Comparison of ENCODE assay signal across 20 mouse cellular contexts in the genomic region with DNA sequence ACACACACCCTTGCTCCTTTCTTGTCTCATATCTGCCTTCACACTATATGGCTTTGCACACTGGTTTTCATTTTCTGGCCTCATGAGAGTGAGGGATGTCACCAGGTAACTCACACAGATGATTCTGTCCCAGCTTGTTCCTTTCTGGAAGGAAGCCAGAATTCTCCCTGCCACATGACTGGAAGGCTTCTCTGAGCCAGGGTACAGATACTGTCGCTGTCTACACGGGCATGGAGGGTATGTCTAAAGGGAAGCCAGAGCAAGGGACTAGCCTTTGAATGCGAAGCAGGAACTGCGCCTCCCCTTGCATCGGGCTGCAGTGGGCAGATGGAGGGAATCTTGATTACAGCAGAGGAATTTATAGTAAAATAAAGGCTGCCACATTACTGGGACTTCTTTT.
A peak's percentile ranks its signal among the peaks of the same experiment; 100 is the strongest.
DNase-seq lines count a peak whose midpoint lies in the region; ATAC-seq and TF ChIP-seq lines count a peak whose summit lies in the region.
"Had no signal": no experiment of that assay in that cellular context is flagged by ENCODE, and none has a peak within 500 bp of the region (broad histone marks: within the 10 kb centered on the region; RNA-seq: fewer than 3 reads in every experiment).

No protein-coding gene starts in this region.

- DNase-seq in forebrain, embryonic 10.5 days (ENCODE audit: extremely low spot score, low spot score) = no peak
- no peak for DNase-seq in heart, adult 9 months (ENCODE audit: low spot score in 2 of 2)
- no peak for DNase-seq in limb, embryonic 10.5 days (ENCODE audit: low spot score)
- peak; percentile 69 for DNase-seq in embryonic facial prominence, embryonic 14.5 days (ENCODE audit: low spot score)
- no peak for DNase-seq in liver, postnatal 0 days
- DNase-seq: adrenal gland, postnatal 14 days; B cell, adult 2 months; cerebellum, postnatal 36 days; kidney, adult 2 months; kidney, postnatal 14 days; lung, postnatal 14 days; right cerebral cortex, postnatal 14 days had no signal

- 80% methylated on average over 5 of the region's 5 CpGs for whole genome bisulfite sequencing in forebrain, embryonic 13.5 days
- WGBS in forebrain, embryonic 10.5 days = 89% methylated on average over 5 of the region's 5 CpGs
- WGBS in heart, embryonic 16.5 days = 52% methylated on average over 5 of the region's 5 CpGs
- 63% methylated on average over 5 of the region's 5 CpGs for WGBS in limb, embryonic 15.5 days
- 87% methylated on average over 5 of the region's 5 CpGs for WGBS in limb, embryonic 10.5 days
- WGBS in embryonic facial prominence, embryonic 14.5 days = 71% methylated on average over 5 of the region's 5 CpGs
- WGBS in liver, postnatal 0 days (ENCODE audit: insufficient replicate concordance) = 78% methylated on average over 5 of the region's 5 CpGs

- ATAC-seq in forebrain, embryonic 13.5 days = peak; percentile 33; the same call in 1 of the 2 replicates
- 0 out of 2 replicates have a peak, but pooled peaks have one; percentile 41 for ATAC-seq in heart, embryonic 16.5 days (replicated peaks; ENCODE audit: extremely low read depth, insufficient read depth, low FRiP score)
- no peak for ATAC-seq in limb, embryonic 15.5 days (ENCODE audit: insufficient number of reproducible peaks, low FRiP score, low TSS enrichment, low read depth)
- ATAC-seq in embryonic facial prominence, embryonic 14.5 days (ENCODE audit: low read depth) = 0 out of 2 replicates have a peak, but pooled peaks have one; percentile 50
- no peak for ATAC-seq in liver, postnatal 0 days

- H3K27ac ChIP-seq in forebrain, embryonic 13.5 days = no peak overlapping the region
- no peak overlapping the region for H3K27ac ChIP-seq in forebrain, embryonic 10.5 days
- H3K27ac ChIP-seq in heart, embryonic 16.5 days (ENCODE audit: low read length) = no peak overlapping the region
- peak overlapping the region; percentile 43 for H3K27ac ChIP-seq in limb, embryonic 15.5 days
- H3K27ac ChIP-seq in limb, embryonic 10.5 days = no peak overlapping the region
- H3K27ac ChIP-seq in embryonic facial prominence, embryonic 14.5 days (replicated peaks; ENCODE audit: low read depth, low read length) = no peak overlapping the region
- no peak overlapping the region for H3K27ac ChIP-seq in liver, postnatal 0 days (ENCODE audit: low read depth)
- H3K27ac ChIP-seq: left cerebral cortex, adult 2 months; limb, embryonic 12.5 days; liver, embryonic 14.5 days; neural tube, embryonic 12.5 days had no signal

- H3K27me3 ChIP-seq in forebrain, embryonic 13.5 days = no peaks in the 10 kb centered on the region
- H3K27me3 ChIP-seq in forebrain, embryonic 10.5 days (ENCODE audit: poor library complexity, severe bottlenecking) = no peaks in the 10 kb centered on the region
- H3K27me3 ChIP-seq in heart, embryonic 16.5 days (ENCODE audit: control insufficient read depth, insufficient read depth, low read length) = no peaks in the 10 kb centered on the region
- H3K27me3 ChIP-seq in limb, embryonic 15.5 days = no peaks in the 10 kb centered on the region
- no peaks in the 10 kb centered on the region for H3K27me3 ChIP-seq in limb, embryonic 10.5 days (ENCODE audit: low read depth, poor library complexity, severe bottlenecking)
- no peaks in the 10 kb centered on the region for H3K27me3 ChIP-seq in embryonic facial prominence, embryonic 14.5 days (replicated peaks; ENCODE audit: control insufficient read depth, insufficient read depth, low read length)
- H3K27me3 ChIP-seq in liver, postnatal 0 days (ENCODE audit: insufficient read depth, low read length) = no peaks in the 10 kb centered on the region
- H3K27me3 ChIP-seq: limb, embryonic 12.5 days; neural tube, embryonic 12.5 days had no signal

- TF ChIP-seq EP300 in liver, postnatal 0 days (IDR thresholded peaks at IDR 0.05; ENCODE audit: low read depth) = no peak

- no peaks in the 10 kb centered on the region for H3K36me3 ChIP-seq in forebrain, embryonic 13.5 days (ENCODE audit: poor library complexity, severe bottlenecking)
- H3K36me3 ChIP-seq in forebrain, embryonic 10.5 days (replicated peaks) = no peaks in the 10 kb centered on the region
- H3K36me3 ChIP-seq in heart, embryonic 16.5 days (ENCODE audit: control insufficient read depth, insufficient read depth) = no peaks in the 10 kb centered on the region
- no peaks in the 10 kb centered on the region for H3K36me3 ChIP-seq in limb, embryonic 15.5 days
- H3K36me3 ChIP-seq in limb, embryonic 10.5 days = no peaks in the 10 kb centered on the region
- H3K36me3 ChIP-seq in embryonic facial prominence, embryonic 14.5 days (ENCODE audit: control insufficient read depth, insufficient read depth, low read length) = no peaks in the 10 kb centered on the region
- no peaks in the 10 kb centered on the region for H3K36me3 ChIP-seq in liver, postnatal 0 days (replicated peaks; ENCODE audit: insufficient read depth, low read length)
- H3K36me3 ChIP-seq: limb, embryonic 12.5 days; neural tube, embryonic 12.5 days had no signal

- TF ChIP-seq CTCF in liver, postnatal 0 days (IDR thresholded peaks at IDR 0.05; ENCODE audit: low read depth) = no peak

- H3K4me3 ChIP-seq in forebrain, embryonic 13.5 days = no peak overlapping the region
- H3K4me3 ChIP-seq in forebrain, embryonic 10.5 days = no peak overlapping the region
- H3K4me3 ChIP-seq in heart, embryonic 16.5 days (ENCODE audit: low read length) = no peak overlapping the region
- no peak overlapping the region for H3K4me3 ChIP-seq in limb, embryonic 15.5 days
- no peak overlapping the region for H3K4me3 ChIP-seq in limb, embryonic 10.5 days
- no peak overlapping the region for H3K4me3 ChIP-seq in embryonic facial prominence, embryonic 14.5 days (ENCODE audit: low read depth, low read length)
- no peak overlapping the region for H3K4me3 ChIP-seq in liver, postnatal 0 days (ENCODE audit: low read depth, low read length)
- H3K4me3 ChIP-seq: left cerebral cortex, adult 2 months; limb, embryonic 12.5 days; megakaryocyte, embryonic 14.5 days; neural tube, embryonic 12.5 days had no signal

- H3K9me3 ChIP-seq in forebrain, embryonic 13.5 days (replicated peaks) = no peaks in the 10 kb centered on the region
- H3K9me3 ChIP-seq in forebrain, embryonic 10.5 days = no peaks in the 10 kb centered on the region
- H3K9me3 ChIP-seq in heart, embryonic 16.5 days (replicated peaks; ENCODE audit: control insufficient read depth, low read length) = no peaks in the 10 kb centered on the region
- no peaks in the 10 kb centered on the region for H3K9me3 ChIP-seq in limb, embryonic 15.5 days
- H3K9me3 ChIP-seq in limb, embryonic 10.5 days (replicated peaks) = no peaks in the 10 kb centered on the region
- no peaks in the 10 kb centered on the region for H3K9me3 ChIP-seq in embryonic facial prominence, embryonic 14.5 days (ENCODE audit: control insufficient read depth, low read length)
- H3K9me3 ChIP-seq in liver, postnatal 0 days (ENCODE audit: low read length) = no peaks in the 10 kb centered on the region
- H3K9me3 ChIP-seq: limb, embryonic 12.5 days; neural tube, embryonic 12.5 days had no signal

- H3K9ac ChIP-seq in forebrain, embryonic 13.5 days = no peak overlapping the region; the same call in 1 of the 2 replicates
- H3K9ac ChIP-seq in heart, embryonic 16.5 days (ENCODE audit: low read length) = no peak overlapping the region
- H3K9ac ChIP-seq in limb, embryonic 15.5 days = no peak overlapping the region
- no peak overlapping the region for H3K9ac ChIP-seq in embryonic facial prominence, embryonic 14.5 days (ENCODE audit: low read depth, low read length)
- no peak overlapping the region for H3K9ac ChIP-seq in liver, postnatal 0 days (replicated peaks)
- H3K9ac ChIP-seq: limb, embryonic 12.5 days; liver, embryonic 14.5 days; neural tube, embryonic 12.5 days had no signal

- peaks cover 3% of the 10 kb centered on the region; the same call in 1 of the 2 replicates for H3K4me1 ChIP-seq in forebrain, embryonic 13.5 days
- no peaks in the 10 kb centered on the region for H3K4me1 ChIP-seq in forebrain, embryonic 10.5 days
- peaks cover 5% of the 10 kb centered on the region; the same call in 1 of the 2 replicates for H3K4me1 ChIP-seq in heart, embryonic 16.5 days (ENCODE audit: control insufficient read depth, insufficient read depth, low read length)
- H3K4me1 ChIP-seq in limb, embryonic 15.5 days = 0 out of 2 replicates have a peak, but pooled peaks cover 3% of the 10 kb centered on the region
- H3K4me1 ChIP-seq in limb, embryonic 10.5 days = 0 out of 2 replicates have a peak, but pooled peaks cover 3% of the 10 kb centered on the region
- 0 out of 2 replicates have a peak, but pooled peaks cover 3% of the 10 kb centered on the region for H3K4me1 ChIP-seq in embryonic facial prominence, embryonic 14.5 days (ENCODE audit: control insufficient read depth, insufficient read depth, low read length)
- no peaks in the 10 kb centered on the region for H3K4me1 ChIP-seq in liver, postnatal 0 days (ENCODE audit: insufficient read depth)
- H3K4me1 ChIP-seq: limb, embryonic 12.5 days; megakaryocyte, embryonic 14.5 days; neural tube, embryonic 12.5 days had no signal

- H3K4me2 ChIP-seq in forebrain, embryonic 13.5 days = no peak overlapping the region
- H3K4me2 ChIP-seq in heart, embryonic 16.5 days (ENCODE audit: low read depth, low read length) = no peak overlapping the region
- no peak overlapping the region for H3K4me2 ChIP-seq in limb, embryonic 15.5 days
- H3K4me2 ChIP-seq in embryonic facial prominence, embryonic 14.5 days (ENCODE audit: low read depth, low read length) = no peak overlapping the region
- no peak overlapping the region for H3K4me2 ChIP-seq in liver, postnatal 0 days (ENCODE audit: low read depth, low read length)
- H3K4me2 ChIP-seq: limb, embryonic 12.5 days; neural tube, embryonic 12.5 days had no signal

Comparison
In these comparisons a context has a peak if more than half of its experiments do, and no peak if none do; other contexts are left out.
1. ATAC-seq: peak in forebrain, embryonic 13.5 days (single experiment), heart, embryonic 16.5 days (single experiment) and embryonic facial prominence, embryonic 14.5 days (single experiment); none in limb, embryonic 15.5 days (single experiment) and liver, postnatal 0 days (single experiment).